Mouse (Mus musculus): ENCODE measurements around the gene Wnk1. TPM values are rescaled to one million over a fixed set of nuclear protein-coding genes. Genes with fewer than 3 reads are reported as not detected.

The Wnk1 gene
- polyA plus RNA-seq, 1 experiment from 2014 or later = 72.7 TPM

- no peaks in the 10 kb centered on the region for H3K9me3 ChIP-seq (ENCODE audit: low read length)
- H3K27me3 ChIP-seq (replicated peaks; ENCODE audit: insufficient read depth, low read length) = no peaks in the 10 kb centered on the region
- H3K9ac ChIP-seq (replicated peaks; ENCODE audit: low read depth) = no peak overlapping the region
- TF ChIP-seq CTCF (IDR thresholded peaks at IDR 0.05) (no peak), EP300 (IDR thresholded peaks at IDR 0.05) (no peak)
- WGBS = 42% methylated on average over 1 of the region's 1 CpGs
- no peak for DNase-seq (ENCODE audit: low spot score)
- no peaks in the 10 kb centered on the region for H3K36me3 ChIP-seq (ENCODE audit: insufficient read depth, low read length)
- H3K4me2 ChIP-seq (replicated peaks; ENCODE audit: low read depth, low read length) = no peak overlapping the region
- 0 out of 2 replicates have a peak, but pooled peaks cover 2% of the 10 kb centered on the region for H3K4me1 ChIP-seq (ENCODE audit: insufficient read depth, low read depth, low read length)
- no peak overlapping the region for H3K27ac ChIP-seq (ENCODE audit: low read length)
- no peak overlapping the region for H3K4me3 ChIP-seq (ENCODE audit: low read depth, low read length)
- ATAC-seq = no peak
Observed at GRCm38 (mm10) chr6:120011001-120011400, 27.5 kb downstream of the Wnk1 start.

- ATAC-seq = no peak
- no peaks in the 10 kb centered on the region for H3K27me3 ChIP-seq (replicated peaks; ENCODE audit: insufficient read depth, low read length)
- H3K9ac ChIP-seq (replicated peaks; ENCODE audit: low read depth) = no peak overlapping the region
- H3K4me3 ChIP-seq (ENCODE audit: low read depth, low read length) = no peak overlapping the region
- H3K9me3 ChIP-seq (ENCODE audit: low read length) = no peaks in the 10 kb centered on the region
- no peaks in the 10 kb centered on the region for H3K36me3 ChIP-seq (ENCODE audit: insufficient read depth, low read length)
- H3K4me2 ChIP-seq (replicated peaks; ENCODE audit: low read depth, low read length) = no peak overlapping the region
- H3K27ac ChIP-seq (ENCODE audit: low read length) = no peak overlapping the region
- 0 out of 2 replicates have a peak, but pooled peaks cover 2% of the 10 kb centered on the region for H3K4me1 ChIP-seq (ENCODE audit: insufficient read depth, low read depth, low read length)
- no peak for TF ChIP-seq EP300 (IDR thresholded peaks at IDR 0.05)
- TF ChIP-seq CTCF (IDR thresholded peaks at IDR 0.05) = no peak
- DNase-seq (ENCODE audit: low spot score) = no peak
Observed at GRCm38 (mm10) chr6:120010535-120010934, 27.9 kb downstream of the Wnk1 start.

GRCm38 (mm10) chr6:120001718-120002117, 36.8 kb downstream of the Wnk1 start:
- no peaks in the 10 kb centered on the region for H3K4me1 ChIP-seq (ENCODE audit: insufficient read depth, low read depth, low read length)
- H3K4me2 ChIP-seq (replicated peaks; ENCODE audit: low read depth, low read length) = no peak overlapping the region
- no peak for ATAC-seq
- H3K36me3 ChIP-seq (ENCODE audit: insufficient read depth, low read length) = no peaks in the 10 kb centered on the region
- peak; percentile 71 for DNase-seq (ENCODE audit: low spot score)
- no peak overlapping the region for H3K9ac ChIP-seq (replicated peaks; ENCODE audit: low read depth)
- H3K4me3 ChIP-seq (ENCODE audit: low read depth, low read length) = no peak overlapping the region
- no peaks in the 10 kb centered on the region for H3K27me3 ChIP-seq (replicated peaks; ENCODE audit: insufficient read depth, low read length)
- H3K27ac ChIP-seq (ENCODE audit: low read length) = no peak overlapping the region
- no peaks in the 10 kb centered on the region for H3K9me3 ChIP-seq (ENCODE audit: low read length)
- TF ChIP-seq EP300 (IDR thresholded peaks at IDR 0.05) (no peak), CTCF (IDR thresholded peaks at IDR 0.05) (peak; percentile 72)

GRCm38 (mm10) chr6:119996480-119996879, 42.0 kb downstream of the Wnk1 start:
- no peak overlapping the region for H3K4me2 ChIP-seq (replicated peaks; ENCODE audit: low read depth, low read length)
- no peaks in the 10 kb centered on the region for H3K36me3 ChIP-seq (ENCODE audit: insufficient read depth, low read length)
- H3K4me3 ChIP-seq (ENCODE audit: low read depth, low read length) = no peak overlapping the region
- H3K9ac ChIP-seq (replicated peaks; ENCODE audit: low read depth) = no peak overlapping the region
- H3K27ac ChIP-seq (ENCODE audit: low read length) = no peak overlapping the region
- WGBS = 41% methylated on average over 1 of the region's 1 CpGs
- TF ChIP-seq EP300 (IDR thresholded peaks at IDR 0.05) (no peak), CTCF (IDR thresholded peaks at IDR 0.05) (peak; percentile 26)
- H3K9me3 ChIP-seq (ENCODE audit: low read length) = no peaks in the 10 kb centered on the region
- ATAC-seq = no peak
- DNase-seq (ENCODE audit: low spot score) = no peak
- H3K27me3 ChIP-seq (replicated peaks; ENCODE audit: insufficient read depth, low read length) = no peaks in the 10 kb centered on the region
- no peaks in the 10 kb centered on the region for H3K4me1 ChIP-seq (ENCODE audit: insufficient read depth, low read depth, low read length)

GRCm38 (mm10) chr6:119924235-119925005, 114.1 kb downstream of the Wnk1 start:
- Histone ChIP-seq H3K27ac (ENCODE audit: low read length) (no peak overlapping the region), H3K9me3 (ENCODE audit: low read length) (no peaks in the 10 kb centered on the region), H3K9ac (replicated peaks; ENCODE audit: low read depth) (no peak overlapping the region), H3K27me3 (replicated peaks; ENCODE audit: insufficient read depth, low read length) (no peaks in the 10 kb centered on the region), H3K4me3 (ENCODE audit: low read depth, low read length) (no peak overlapping the region), H3K4me2 (replicated peaks; ENCODE audit: low read depth, low read length) (no peak overlapping the region), H3K4me1 (ENCODE audit: insufficient read depth, low read depth, low read length) (no peaks in the 10 kb centered on the region), H3K36me3 (ENCODE audit: insufficient read depth, low read length) (peaks cover 28% of the 10 kb centered on the region; the same call in 1 of the 2 replicates)
- ATAC-seq (peak; percentile 63), DNase-seq (ENCODE audit: low spot score) (peak; percentile 74)
- 35% methylated on average over 4 of the region's 4 CpGs for WGBS
- TF ChIP-seq CTCF (IDR thresholded peaks at IDR 0.05) (peak; percentile 64), EP300 (IDR thresholded peaks at IDR 0.05) (no peak)

GRCm38 (mm10) chr6:119922544-119922943, 115.9 kb downstream of the Wnk1 start:
- 88% methylated on average over 4 of the region's 4 CpGs for WGBS
- H3K27me3 ChIP-seq (replicated peaks; ENCODE audit: insufficient read depth, low read length) = no peaks in the 10 kb centered on the region
- TF ChIP-seq EP300 (IDR thresholded peaks at IDR 0.05) = no peak
- no peak for TF ChIP-seq CTCF (IDR thresholded peaks at IDR 0.05)
- no peak overlapping the region for H3K9ac ChIP-seq (replicated peaks; ENCODE audit: low read depth)
- no peak overlapping the region for H3K4me3 ChIP-seq (ENCODE audit: low read depth, low read length)
- H3K36me3 ChIP-seq (ENCODE audit: insufficient read depth, low read length) = peaks cover 37% of the 10 kb centered on the region; the same call in 1 of the 2 replicates
- ATAC-seq (no peak), DNase-seq (ENCODE audit: low spot score) (no peak)
- H3K4me1 ChIP-seq (ENCODE audit: insufficient read depth, low read depth, low read length) = no peaks in the 10 kb centered on the region
- no peaks in the 10 kb centered on the region for H3K9me3 ChIP-seq (ENCODE audit: low read length)
- no peak overlapping the region for H3K4me2 ChIP-seq (replicated peaks; ENCODE audit: low read depth, low read length)
- H3K27ac ChIP-seq (ENCODE audit: low read length) = no peak overlapping the region
